Mouse (Mus musculus): ENCODE measurements around the gene Gimap7.
"Not testable (repeated sequence)": the region's sequence is repeated elsewhere in the genome, so short reads cannot be mapped to it uniquely, and the experiment has no call there.

Gene Gimap7

DNA sequence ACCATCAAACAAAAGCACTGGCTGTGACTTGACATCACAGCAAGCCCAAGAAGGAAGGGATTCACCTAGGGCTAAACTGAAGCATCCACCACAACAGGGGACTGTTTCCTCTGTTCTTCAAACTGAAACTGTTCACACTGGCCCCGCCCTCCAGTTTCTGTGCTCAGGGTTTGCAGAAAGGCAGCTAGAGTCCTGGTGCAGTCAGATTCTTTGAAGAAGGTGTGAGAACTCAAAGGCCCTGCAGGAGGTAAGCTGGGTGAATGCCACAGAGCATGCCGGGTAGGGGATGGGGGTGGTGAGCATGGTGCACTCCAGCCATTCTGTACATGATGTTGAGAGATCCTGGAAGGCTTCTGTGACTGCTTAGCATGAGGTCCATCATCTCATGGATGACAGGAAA lies at the start of gene Gimap7, which contains the start of gene Gm28053:
Gene Gimap7 (plus strand): TSS at position 167 of the 400 bp plus-strand sequence.
Gene Gm28053 (plus strand): TSS at position 153 of the 400 bp plus-strand sequence.
- peak; percentile 85 for DNase-seq

DNA sequence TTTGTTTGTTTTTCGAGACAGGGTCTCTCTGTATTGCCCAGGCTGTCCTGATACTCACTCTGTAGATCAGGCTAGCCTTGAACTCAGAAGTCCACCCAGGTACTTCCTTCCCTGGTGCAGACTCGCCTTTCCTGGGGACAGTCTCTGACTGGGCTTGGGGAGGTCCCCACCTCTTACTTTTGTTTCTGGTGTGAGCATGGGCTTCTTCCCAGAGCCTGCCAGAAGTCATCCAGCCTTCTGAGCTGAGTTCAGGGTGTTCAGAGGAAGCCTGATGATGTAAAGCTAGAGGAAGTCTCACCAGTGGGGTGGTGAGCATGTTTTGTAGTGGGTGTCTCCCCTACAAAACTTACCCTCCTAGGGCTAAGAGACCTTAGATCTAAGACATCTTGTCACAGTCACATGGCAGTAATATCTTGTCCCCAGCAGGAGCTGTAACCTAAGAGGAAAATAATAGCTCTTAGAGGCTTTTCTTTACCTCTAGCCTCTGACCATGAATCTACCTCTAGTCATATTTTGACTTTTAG lies 48.9 kb upstream of the Gimap7 start:
- no peak for DNase-seq

DNA sequence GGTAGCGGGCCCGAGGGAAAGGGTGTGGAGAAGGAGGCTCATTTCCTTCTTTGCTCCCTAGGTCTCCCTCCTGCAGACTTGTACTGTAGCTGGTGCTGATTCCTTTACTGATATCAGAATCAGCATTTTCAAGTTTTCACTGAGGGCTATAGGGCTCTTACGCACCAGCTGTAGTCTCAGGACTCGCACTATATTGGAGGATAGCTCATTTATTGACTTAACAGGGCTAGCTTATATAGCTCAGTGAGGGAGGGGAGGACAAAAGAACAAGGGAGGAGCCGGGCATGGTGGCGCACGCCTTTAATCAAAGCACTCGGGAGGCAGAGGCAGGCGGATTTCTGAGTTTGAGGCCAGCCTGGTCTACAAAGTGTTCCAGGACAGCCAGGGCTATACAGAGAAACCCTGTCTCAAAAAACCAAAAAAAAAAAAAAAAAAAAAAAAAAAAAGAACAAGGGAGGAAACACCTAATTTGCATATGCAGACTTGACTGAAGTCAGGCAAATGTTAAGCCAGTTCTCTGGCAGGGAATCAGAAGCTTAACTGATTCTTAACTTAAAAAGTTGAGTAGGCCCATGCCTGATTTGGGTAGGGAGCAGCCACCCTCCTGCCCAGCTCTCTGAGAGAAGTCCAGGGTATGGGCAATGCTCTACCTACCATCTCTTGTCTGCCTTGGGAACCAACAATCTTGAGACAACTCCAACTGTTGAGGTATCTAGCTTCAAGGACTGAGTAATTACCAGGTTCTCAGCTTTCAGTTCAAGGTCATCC lies 43.9 kb upstream of the Gimap7 start:
- DNase-seq: peak; percentile 33

DNA sequence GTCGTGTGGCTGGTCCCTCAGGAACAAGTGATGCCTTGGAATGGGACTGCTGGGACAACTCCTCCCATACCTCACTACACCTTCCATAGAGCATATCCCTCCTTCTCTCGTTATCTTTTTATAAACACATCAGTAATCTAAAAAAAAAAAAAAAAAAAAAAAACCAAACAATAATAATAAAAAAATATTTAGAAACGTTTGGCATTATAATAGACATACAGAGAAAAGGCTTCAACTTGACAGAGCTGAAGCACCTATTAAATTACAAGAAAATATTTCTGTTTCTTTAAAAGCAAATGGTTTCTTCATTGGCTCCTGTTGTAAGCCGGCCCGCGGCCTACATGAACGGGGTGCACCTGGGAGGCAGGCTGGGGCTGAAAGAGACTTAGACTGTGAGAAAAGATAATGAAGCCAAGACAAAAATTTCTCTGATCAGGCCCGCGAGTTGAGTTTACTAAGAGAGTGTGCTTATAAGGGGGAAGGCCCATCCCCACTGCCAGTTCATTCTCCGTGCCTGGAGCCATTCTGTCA lies 43.0 kb upstream of the Gimap7 start:
- DNase-seq: peak; percentile 71

DNA sequence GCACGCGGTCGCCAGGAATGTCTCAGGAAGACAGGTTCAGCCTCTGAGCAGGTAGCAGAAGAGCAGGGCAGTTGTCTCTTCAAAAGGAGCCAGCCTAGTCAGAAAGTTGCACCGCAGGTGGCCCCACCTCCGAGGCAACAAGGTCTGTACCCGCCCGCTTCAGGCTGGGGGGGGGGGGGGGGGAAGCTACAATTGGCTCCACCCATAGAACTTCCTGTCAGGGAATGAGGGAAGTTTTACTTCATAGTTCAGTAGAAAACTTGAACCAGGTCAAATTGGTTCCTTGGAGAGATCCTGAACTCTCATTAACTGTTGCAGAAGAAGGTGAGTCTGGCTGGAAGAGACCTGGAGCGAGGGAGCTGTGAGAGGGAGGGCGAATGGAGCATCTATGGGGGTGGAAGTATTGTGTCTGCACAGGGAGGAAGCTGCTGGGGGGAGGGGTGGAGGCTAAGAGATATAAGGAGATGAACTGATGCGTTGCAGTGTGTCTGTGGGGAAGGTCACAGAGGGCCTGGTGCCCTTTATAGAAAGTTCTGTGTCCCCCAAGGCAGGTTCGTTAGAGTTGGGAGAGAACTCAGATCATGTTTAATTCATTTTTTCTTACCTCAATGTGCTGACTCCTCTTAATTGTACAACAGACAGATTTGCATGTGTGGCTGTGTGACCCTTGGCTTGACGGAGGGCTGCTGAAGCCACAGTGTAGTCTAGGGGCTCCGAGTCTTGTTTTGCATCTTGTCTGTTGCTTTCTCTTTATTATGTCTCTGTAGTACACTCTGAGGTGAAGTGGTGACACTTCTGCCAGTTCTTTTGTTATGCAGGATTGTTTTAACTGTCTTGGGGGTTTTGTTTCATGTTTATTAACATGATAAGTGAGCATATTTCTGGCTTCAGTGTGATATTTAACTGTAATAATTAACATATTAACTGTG lies 42.2 kb upstream of the Gimap7 start, which contains the start of gene Gimap9:
Gene Gimap9 (plus strand): TSS at position 199 of the 929 bp plus-strand sequence.
- DNase-seq: peak; percentile 92

DNA sequence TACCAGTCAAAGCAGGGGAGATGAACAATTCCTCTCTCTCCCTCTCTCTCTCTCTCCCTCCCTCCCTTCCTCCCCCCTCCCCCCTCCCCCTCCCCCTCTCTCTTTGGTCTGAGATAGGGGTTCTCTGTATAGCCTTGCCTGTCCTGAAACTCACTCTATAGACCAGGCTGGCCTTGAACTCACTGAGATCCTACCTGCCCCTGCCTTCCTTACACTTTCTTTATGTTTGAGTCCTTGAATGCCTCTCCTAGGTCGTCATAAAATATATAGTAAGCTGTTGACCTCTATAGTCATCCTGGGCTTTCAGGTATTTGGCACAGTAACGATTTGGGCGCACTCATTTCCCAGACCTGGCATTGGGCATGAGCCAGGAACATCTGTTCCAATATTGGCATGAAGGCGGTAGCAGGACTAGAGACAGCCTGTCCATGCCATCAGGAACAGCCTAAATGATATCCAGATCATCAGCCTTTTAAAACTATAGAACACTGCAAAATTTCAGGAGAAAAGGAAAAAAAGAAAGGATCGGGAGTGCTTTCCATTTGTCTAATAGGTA lies 41.5 kb upstream of the Gimap7 start:
- DNase-seq: no peak

DNA sequence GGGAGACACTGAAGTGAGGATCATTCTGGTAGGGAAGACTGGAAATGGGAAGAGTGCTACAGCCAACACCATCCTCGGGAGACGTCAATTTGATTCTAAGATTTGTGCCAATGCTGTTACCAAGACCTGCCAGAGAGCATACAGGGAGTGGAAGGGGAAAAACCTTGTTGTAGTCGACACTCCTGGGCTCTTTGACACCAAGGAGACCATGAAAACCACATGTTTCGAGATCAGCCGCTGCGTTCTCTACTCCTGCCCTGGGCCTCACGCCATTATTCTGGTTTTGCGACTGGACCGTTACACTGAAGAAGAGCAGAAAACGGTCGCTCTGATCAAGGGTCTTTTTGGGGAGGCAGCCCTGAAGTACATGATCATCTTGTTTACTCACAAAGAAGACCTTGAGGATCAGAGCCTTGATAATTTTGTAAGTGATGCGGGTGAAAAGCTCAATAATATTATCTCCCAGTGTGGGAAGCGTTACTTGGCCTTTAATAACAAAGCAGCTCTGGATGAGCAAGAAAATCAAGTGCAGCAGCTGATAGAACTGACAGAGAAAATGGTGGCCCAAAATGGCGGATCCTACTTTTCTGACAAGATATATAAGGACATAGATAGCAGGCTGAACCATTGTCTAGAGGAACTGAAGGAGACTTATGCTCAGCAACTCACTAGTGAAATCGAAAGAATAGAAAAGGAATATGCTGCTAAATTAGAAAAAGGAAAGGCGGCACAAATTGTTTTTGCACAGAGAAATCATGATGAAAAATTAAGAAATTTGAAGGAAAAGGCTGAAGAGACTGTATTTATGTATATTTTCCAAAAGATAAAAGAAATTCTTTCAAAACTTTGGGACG lies 40.7 kb upstream of the Gimap7 start:
- DNase-seq: no peak

DNA sequence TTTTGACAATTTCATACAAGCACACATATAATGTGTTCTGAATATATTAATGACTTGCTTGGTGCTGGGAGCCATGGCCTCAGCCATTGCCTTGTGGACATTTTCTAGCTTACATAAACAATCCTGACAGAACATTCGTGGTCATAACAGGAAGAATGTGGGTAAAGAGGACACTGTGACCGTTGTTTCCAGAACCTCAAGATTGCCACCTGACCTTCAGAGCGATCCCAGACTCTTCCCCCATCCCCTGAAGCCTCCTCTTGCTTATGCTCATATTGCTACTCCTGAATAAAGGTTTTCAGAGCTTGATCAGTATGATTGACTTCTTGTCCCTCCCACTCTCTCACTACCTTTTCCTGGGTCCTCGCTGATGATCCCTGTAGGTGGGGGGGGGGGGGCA lies 40.0 kb upstream of the Gimap7 start:
- DNase-seq: no peak

DNA sequence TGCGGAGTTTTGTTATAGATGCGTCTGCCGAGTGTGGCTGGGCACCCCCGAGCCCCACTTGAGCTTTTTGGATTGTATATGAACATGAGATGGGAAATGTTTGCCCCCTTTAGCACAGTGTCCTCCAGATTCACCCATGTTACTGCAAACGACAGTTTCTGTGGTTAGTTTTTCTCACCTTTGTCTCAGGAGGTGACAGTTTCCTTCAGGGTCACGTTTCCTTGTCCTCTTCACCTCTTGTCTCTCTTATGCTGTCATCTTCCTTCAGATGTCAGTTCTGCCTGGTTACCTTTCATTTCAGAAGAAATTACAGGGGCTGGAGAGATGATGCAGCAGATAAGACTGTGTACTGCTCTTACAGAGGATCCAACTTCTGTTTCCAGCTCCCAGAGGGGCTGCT lies 38.7 kb upstream of the Gimap7 start:
- no peak for DNase-seq

DNA sequence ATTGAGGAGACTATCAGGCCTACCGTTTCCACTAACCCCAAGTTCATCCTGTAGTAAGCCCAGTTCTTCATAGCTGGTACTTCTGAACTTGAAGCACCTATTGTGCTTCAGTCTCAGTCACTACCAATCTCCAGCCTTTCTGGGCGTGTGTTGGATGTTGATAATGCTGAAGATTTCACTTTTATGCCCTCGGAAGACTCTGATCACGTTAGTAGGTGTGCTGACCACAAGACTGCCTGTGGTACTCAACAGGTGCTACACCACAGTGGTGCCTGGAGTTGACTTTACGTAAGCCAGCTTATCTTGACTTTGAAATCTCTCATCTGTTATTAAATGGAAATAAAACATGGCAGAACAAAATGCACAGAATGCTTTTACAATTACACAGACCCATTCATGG lies 38.0 kb upstream of the Gimap7 start:
- DNase-seq: no peak

DNA sequence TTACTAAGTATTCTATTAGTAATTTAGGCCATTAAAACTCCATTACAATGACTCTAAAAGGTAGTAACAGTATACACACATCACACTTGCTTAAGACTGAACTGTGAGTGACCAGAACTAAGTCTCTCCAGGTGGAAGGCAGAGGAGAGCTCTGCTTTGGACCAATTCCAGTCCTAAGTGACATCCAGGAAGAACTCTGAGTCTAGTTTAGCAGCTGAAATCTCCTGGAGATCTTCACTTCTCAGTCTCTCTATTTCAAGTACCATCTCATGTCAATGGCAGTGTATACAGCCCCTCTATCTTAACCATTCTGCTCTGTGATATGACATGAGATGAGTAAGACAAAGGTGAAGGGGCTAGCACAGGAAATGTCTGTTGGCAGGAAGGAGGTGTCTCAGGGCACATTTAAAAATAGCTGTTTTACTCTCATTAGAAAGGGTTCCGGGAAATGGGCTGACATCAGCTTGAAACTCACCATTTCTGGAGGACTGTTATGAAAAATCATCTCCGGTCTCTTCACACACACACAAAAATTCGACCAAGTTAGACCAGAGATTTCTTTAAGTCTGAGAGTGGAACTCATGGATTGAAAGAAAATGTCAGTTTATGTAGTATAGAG lies 36.8 kb upstream of the Gimap7 start:
- DNase-seq: peak; percentile 53

DNA sequence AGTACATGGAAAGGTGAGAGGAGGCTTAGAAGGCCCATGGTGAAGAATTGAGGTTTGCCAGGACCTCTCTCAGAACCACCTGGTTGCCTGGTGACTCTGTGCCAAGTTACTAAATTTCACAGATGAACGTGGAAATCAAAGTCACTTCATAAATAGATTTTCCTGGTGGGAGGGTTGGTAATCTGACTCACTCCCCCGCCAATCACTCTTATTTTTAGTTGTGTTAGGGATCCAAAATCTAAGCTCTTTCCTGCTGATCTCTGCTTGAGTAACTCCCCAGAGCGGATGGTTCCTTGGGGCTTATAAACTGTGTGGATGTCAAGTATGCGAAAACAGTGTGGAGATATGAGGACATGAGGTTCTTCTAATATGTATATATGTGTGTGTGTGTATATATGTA lies 36.1 kb upstream of the Gimap7 start:
- no peak for DNase-seq

DNA sequence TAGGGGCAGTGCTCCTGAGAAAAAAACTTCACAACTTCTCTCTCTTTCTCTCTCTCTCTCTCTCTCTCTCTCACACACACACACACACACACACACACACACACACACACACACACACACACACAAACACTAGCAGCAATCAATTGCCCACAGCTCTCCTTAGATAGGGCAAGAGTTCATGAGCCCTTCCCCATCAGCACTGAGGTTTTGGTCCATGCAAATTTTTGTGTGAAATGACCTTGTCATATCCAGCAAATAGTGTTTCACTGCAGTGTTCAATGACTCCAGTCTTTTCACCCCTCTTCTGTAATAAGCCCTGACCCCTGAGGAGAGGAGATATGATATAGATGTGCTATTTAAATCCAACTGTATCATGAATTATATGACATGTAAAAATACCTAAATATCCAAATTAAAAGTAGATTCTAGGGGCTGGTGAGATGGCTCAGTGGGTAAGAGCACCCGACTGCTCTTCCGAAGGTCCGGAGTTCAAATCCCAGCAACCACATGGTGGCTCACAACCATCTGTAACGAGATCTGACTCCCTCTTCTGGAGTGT lies 35.1 kb upstream of the Gimap7 start:
- not testable (repeated sequence) for DNase-seq

DNA sequence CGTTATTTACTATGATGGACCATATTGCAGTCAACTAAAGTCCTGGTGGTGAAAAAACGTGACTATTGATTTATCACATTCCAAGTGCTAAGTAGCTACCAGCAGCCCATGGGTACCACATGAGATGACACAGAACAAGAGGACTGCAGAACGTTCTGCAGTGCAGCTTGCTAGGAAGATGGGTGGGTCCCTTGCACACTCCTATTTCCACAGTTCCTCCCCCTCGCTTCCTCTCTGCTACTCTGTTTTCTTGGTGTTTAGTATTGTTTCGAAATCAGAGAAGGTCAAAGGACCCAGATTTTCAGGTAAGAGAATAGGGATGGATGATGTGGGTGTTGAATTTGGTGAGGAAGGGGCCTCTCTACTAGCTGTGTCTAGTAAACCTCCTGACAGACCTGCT lies 34.1 kb upstream of the Gimap7 start, which contains the start of gene Gimap4:
Gene Gimap4 (plus strand): TSS at position 231 of the 400 bp plus-strand sequence.
- no peak for DNase-seq

DNA sequence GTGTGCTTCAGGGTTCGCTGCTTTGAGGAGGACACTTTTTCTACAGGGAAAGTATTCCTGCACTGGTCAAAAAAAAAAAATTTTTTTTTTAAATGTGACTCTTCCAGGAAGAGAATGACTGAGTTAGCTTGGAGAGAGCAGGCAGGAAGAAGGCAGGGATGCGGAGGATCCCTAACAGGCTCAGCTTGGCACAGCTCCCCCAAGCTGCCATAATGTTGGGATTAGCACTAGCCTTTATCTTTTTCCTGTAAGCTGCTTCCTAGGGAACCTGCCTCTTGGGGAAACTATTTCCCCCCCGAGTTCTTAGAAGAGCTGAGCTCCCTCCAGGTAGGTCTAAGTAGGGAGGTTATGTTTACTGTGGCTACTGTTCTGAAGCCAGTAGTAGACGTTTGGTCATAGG lies 33.6 kb upstream of the Gimap7 start:
- DNase-seq: no peak

DNA sequence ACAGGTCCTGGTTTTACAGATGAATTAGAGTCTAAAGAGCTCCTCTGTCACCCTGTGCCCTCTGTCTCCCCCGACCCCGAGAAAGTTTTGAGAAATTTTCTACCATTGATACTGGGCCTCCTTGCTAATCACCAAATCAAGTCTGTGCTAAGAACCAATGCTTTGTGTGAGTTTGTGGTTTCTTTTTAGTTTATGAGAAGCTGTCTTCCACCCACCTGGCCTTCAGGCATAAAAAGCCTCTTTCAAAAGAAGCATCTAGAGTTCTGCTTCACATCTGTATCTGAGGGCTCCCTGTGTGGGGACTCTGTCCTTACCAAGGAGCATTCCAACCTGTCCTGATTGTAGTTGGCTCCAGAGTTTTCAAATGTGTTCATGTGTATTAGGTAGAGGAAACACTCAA lies 33.2 kb upstream of the Gimap7 start:
- no peak for DNase-seq

DNA sequence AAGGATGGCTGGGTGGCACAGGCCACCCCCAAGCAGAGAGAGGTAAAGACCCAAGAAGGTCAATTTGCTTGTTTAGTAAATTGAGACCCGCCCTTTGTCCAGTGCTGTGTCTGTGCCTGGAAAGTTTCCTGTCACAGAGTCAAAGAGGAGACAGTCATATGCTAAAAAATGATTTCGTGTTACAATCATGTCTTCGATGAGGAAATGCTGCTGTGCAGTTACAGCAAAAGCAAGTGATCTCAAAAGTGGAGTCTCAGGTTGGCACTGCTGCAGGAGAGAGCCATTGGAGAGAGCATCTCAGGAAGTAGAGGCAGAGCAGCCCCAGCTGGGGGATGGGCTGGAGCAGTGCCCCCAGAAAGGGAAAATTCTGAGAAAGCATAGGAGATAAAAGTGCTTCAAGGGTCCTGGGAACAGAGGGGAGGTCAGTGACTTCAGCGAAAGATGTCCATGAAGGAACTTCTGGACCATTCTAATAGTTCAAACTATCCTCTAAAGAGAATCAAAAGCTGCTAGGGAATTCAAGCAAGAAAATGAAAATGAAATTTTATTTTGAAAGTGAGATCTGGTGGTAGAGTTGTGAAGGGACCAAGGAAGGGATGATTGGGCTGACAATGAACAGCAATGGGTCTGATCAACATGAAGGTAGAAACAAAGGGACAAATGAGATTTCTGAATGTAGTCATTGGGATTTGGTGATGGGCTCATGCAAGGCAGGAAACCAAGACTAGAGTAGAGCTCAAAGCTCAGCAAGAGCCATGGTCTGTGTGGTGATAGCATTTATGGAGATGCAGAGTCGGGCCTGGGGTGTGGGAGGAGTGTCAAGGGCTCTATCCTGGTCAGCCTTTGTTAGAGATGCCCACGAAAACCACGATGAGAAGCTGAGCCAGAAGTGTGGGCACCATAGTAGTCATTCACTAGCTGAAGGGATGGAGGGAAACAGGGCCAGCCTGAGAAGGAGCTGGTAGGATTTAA lies 32.4 kb upstream of the Gimap7 start:
- peak; percentile 18 for DNase-seq

DNA sequence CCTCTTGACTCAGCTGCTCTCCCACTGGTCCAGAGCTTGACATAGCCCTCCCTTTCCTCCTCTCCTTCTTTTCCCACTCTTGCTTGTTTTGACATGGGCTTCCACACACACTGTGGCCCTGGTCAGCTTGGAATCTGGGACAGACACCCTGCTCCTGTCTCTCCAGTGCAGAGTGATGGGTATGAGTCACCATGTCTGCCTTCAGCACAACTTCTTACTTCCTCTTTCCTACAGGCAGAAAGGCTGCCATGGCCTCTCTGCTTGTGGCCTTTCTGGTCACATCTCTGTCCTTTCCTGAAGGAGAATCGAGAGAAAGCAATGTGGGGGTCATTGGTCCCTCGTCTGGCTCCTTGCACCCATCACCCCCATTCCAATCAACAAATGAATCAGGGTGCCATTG lies 31.3 kb upstream of the Gimap7 start:
- DNase-seq: no peak

DNA sequence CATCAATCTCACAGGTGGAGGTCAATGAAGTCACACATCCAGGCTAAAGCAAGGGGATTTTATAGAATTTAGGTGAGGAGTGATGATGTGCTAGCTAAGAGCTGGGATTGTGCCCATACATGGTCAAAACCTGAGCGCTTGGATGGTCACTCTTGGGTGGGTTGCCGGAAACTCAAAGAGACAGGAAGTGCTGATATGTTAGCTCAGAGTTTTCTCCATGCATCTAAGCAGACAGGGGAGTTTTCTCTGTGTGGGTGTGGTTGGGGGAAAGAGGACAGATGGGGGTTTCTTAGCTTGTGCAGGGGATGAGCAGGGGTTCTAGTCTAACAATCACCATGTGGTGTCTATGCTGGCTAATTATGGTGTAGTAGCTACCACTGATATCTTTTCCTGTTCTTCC lies 29.1 kb upstream of the Gimap7 start:
- no peak for DNase-seq

DNA sequence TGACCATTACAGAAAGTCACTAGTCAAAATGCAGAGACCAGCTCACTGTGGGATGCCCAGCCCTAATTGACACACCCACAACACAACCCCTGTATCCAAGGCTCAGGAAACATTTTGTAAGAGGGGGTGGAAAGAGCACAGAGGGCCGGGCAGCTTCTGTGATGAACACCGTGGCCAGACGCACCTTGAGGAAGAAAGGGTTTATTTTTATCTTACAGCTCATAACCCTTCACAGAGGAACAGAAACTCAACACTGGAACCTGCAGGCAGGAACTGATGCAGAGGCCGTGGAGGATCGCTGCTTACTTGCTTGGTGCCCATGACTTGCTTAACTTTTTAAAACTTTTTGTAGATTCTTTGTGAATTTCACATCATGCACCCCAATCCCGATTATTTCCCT lies 25.5 kb upstream of the Gimap7 start:
- DNase-seq: no peak
